10 mouse cellular contexts compared by ENCODE assay signal in genomic region chr5:88542651-88543282, GRCm38 (mm10). TPM values are rescaled to one million over a fixed set of nuclear protein-coding genes. Genes with fewer than 3 reads are reported as not detected.
DNase-seq lines count a peak whose midpoint lies in the region; ATAC-seq lines count a peak whose summit lies in the region.
"Had no signal": no experiment of that assay in that cellular context is flagged by ENCODE, and none has a peak within 500 bp of the region (broad histone marks: within the 10 kb centered on the region; RNA-seq: fewer than 3 reads in every experiment).

No protein-coding gene starts in this region.

- H3K4me3 ChIP-seq in embryonic facial prominence, embryonic 12.5 days, result no peak overlapping the region

- no peaks in the 10 kb centered on the region for H3K9me3 ChIP-seq in embryonic facial prominence, embryonic 12.5 days

- H3K9ac ChIP-seq in embryonic facial prominence, embryonic 12.5 days, result no peak overlapping the region

- peak; percentile 75; the same call in 1 of the 2 replicates for ATAC-seq in embryonic facial prominence, embryonic 12.5 days (ENCODE audit: insufficient number of reproducible peaks, insufficient read depth, low FRiP score, low TSS enrichment)

- no peaks in the 10 kb centered on the region for H3K27me3 ChIP-seq in embryonic facial prominence, embryonic 12.5 days

- peak; percentile 47 for DNase-seq in heart, adult 8-10 months (ENCODE audit: low spot score)
- no peak for DNase-seq in heart, adult 9 months (ENCODE audit: low spot score in 2 of 2)
- DNase-seq in 3T3-L1 (ENCODE audit: low read depth, low spot score) (peak; percentile 84), MN1 (ENCODE audit: low spot score) (peak; percentile 45)
- DNase-seq in induced T-regulatory cell, adult 2 months (ENCODE audit: low read depth), result peak; percentile 63
- peak; percentile 62 for DNase-seq in lung, postnatal 25 days (ENCODE audit: low spot score)
- DNase-seq in Muller cell, postnatal 12 days (ENCODE audit: inconsistent ontology term), result no peak

- no peak overlapping the region for H3K4me2 ChIP-seq in embryonic facial prominence, embryonic 12.5 days (replicated peaks)

- 60% methylated on average over 5 of the region's 5 CpGs for WGBS in embryonic facial prominence, embryonic 12.5 days

- no peak overlapping the region for H3K27ac ChIP-seq in embryonic facial prominence, embryonic 12.5 days

- no peaks in the 10 kb centered on the region for H3K36me3 ChIP-seq in embryonic facial prominence, embryonic 12.5 days

- no peaks in the 10 kb centered on the region for H3K4me1 ChIP-seq in embryonic facial prominence, embryonic 12.5 days

RNA-seq across cellular contexts. Expression of gene Utp3, which starts 11.5 kb away (rescaled TPM):
- 10 to 100 TPM; 17.8 to 25.6 (median 21.5) TPM for total RNA-seq in heart, adult 8-10 months (2022)
- polyA plus RNA-seq in embryonic facial prominence, embryonic 12.5 days (2016; fragmentation: Nextera tagmentation; extraction: Ambion mirVana), result 65.0 and 76.6 TPM in 2 replicates

RNA-seq across cellular contexts. Expression of gene Jchain, which starts 15.1 kb away (rescaled TPM):
- under 1 TPM in 3 of 4 experiments, not detected in 1; 0.22 to 0.63 (median 0.37) TPM for total RNA-seq in heart, adult 8-10 months (2022)
- polyA plus RNA-seq in embryonic facial prominence, embryonic 12.5 days (2016; fragmentation: Nextera tagmentation; extraction: Ambion mirVana), result 0.23 and 0.27 TPM in 2 replicates

RNA-seq across cellular contexts. Expression of gene Rufy3, which starts 22.1 kb away (rescaled TPM):
- total RNA-seq in heart, adult 8-10 months (2022), result 10 to 100 TPM; 12.8 to 16.1 (median 14.4) TPM
- 31.6 and 40.2 TPM in 2 replicates for polyA plus RNA-seq in embryonic facial prominence, embryonic 12.5 days (2016; fragmentation: Nextera tagmentation; extraction: Ambion mirVana)

RNA-seq across cellular contexts. Expression of gene Enam, which starts 55.0 kb away (rescaled TPM):
- total RNA-seq in heart, adult 8-10 months (2022), result not detected
- 0.04 TPM in 1 of 2 replicates, not detected in the other for polyA plus RNA-seq in embryonic facial prominence, embryonic 12.5 days (2016; fragmentation: Nextera tagmentation; extraction: Ambion mirVana)
- total RNA-seq: layer of hippocampus, postnatal 25 days had no signal
- polyA plus RNA-seq: spleen, adult 2 months had no signal

Comparison
In these comparisons a context has a peak if more than half of its experiments do, and no peak if none do; other contexts are left out.
1. DNase-seq: peak in heart, adult 8-10 months (single experiment), 3T3-L1 (single experiment), MN1 (single experiment), induced T-regulatory cell, adult 2 months (single experiment) and lung, postnatal 25 days (single experiment); none in heart, adult 9 months (0 of 2) and Muller cell, postnatal 12 days (single experiment).